Mouse (Mus musculus): ENCODE data around the gene Rpl12.
A peak's percentile ranks its signal among the peaks of the same experiment; 100 is the strongest.

Rpl12 gene

DNA sequence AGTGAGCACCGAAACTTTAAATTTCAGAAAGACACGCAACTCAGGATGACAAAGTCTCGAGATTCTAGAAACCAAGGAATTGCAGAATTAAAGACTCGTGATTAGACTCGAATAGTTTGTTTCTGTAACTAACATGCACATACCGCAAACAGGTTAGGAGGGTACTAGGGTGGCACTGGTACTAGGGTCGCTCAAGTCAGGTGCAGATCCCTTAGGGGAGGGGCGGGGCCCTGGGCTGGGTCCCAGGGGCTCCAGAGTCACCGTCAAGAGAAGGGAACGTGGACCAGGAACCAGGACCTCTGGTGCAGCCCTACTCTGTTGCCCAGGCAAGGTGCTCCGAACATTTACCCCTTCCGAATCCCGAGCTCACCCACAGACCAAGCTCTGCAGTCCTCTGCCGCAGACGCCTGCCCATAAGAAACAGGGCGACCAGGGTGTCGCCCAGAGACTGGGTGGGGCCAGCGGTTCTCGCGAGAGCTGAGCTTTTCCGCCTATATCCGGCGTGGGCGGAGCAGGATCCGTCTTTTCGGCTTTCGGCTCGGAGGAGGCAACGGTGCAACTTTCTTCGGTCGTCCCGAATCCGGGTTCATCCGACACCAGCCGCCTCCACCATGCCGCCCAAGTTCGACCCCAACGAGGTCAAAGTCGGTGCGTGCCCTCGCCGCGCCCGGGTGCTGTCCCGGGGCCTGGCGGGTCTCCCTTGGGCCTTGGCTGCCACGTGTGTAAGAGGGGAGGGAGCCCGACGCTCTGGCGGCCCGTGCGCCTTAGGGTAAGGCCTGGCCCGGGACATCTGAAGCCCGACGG, at the start of gene Rpl12, which contains the start of gene Lrsam1:
TSS of gene Rpl12 (plus strand) at position 368 of the 804 bp plus-strand sequence.
TSS of gene Lrsam1 (minus strand) at position 423 of the 804 bp plus-strand sequence.
- peak; percentile 97 for DNase-seq (ENCODE audit: low spot score)

DNA sequence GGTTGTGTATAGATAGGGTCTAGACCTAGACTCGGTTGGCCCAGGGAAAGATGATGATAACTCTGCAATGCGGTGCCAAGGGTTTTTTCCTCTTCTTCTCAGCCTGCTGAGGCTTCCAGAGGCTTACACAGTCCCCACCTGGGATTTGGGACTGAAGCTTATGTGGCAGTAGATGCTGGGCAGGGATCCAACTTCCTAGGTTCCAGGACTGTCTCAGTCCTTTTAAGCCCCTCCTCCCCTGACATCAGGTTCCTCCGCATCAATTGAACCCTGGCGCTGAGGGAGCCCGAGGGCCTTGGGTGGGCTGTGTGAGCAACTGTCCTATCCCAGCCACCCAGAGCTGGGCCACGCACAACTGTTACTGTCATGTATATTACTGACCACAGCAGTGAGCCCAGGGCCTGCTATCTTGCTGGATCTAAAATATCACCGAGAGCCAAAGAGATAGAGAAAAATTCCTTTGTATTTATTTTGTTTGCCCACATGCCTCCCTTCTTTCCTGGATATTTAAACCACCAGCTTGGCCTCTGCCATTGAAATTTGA, 49.6 kb upstream of the Rpl12 start:
- no peak for DNase-seq (ENCODE audit: low spot score)

DNA sequence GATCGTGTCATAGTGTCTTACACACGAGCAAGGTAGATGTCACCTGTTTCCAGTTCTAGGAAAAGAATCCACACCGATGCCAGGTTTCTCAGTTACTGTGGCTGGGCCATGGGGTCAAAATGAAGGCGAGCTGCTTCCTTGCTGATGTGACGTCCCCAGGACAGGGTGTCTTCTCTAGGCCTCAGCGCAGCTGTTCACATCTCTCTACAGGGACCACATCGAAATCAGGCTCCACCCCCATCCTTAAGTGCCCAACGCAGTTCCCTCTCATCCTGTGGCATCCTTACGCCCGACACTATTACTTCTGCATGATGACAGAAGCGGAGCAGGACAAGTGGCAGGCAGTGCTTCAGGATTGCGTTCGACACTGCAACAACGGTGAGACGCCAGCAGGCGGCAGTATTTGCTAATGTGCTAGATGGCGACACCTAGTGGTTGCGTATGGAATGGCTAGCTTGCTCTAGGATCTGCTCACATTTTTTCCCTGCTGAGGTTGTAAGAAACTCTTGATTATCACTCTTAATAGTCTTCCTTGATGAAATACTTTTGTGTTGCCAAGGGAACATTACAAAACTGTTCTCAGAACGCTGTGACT, 49.1 kb upstream of the Rpl12 start:
- DNase-seq (ENCODE audit: low spot score): peak; percentile 99

DNA sequence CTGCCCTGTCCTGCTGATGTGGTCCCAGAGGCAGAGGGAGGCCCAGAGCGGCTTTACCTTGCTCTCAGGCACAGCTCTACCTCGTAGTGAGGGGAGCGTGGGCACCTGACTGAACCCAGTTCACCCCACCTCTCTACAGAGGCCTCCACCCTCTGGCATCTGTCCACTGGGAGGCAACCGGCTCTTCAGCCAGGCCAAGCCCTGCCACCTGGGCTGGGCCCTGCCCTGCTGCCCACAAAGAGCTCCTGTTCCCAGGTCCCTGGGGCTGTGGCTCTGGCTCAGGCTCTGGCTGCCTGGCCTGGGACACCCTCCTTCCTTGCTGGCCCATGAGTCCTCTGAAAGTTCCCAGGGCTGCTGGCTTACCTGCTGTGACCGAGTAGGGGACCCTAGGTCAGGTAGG, 47.0 kb upstream of the Rpl12 start:
- DNase-seq (ENCODE audit: low spot score): no peak

DNA sequence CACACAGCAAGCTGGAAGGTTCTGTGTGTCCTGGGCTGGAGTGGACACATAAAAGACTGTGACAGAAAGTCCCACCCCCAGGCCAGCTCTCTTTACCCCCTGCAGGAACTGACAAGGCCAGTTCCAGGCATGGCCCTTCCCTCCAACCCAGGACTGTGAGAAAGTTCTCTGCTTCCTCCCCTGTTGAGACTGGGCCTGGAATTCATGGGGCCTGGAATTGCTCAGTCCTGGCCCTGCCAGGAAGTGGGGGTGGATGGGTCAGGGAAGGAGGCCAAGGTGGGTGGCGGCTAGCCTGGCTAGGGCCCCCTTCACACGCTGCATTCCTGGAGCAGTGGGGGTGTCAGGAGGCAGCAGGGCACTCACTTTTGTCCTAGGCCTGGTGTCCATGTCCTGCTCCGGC, 46.5 kb upstream of the Rpl12 start:
- DNase-seq (ENCODE audit: low spot score): no peak

DNA sequence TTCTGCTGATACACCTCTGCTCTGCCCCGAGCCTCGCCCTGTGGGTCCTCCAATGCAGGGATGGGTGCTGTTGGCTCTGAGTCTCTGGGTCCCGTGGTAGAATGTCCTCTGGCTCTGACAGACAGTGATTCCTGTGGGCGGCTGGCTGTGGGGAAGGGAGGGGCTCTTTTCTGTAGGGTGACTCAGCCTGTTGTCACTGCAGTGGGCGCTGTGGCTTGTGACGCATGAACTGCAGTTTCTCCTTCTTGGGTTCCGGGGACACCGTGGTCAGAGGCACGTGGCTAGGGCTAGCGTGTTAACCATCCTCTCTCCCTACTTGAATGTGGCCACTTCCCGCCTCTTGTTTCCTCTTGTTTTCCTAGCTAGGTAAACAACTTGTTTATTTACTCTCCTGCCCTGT, 43.8 kb upstream of the Rpl12 start:
- DNase-seq (ENCODE audit: low spot score): no peak

DNA sequence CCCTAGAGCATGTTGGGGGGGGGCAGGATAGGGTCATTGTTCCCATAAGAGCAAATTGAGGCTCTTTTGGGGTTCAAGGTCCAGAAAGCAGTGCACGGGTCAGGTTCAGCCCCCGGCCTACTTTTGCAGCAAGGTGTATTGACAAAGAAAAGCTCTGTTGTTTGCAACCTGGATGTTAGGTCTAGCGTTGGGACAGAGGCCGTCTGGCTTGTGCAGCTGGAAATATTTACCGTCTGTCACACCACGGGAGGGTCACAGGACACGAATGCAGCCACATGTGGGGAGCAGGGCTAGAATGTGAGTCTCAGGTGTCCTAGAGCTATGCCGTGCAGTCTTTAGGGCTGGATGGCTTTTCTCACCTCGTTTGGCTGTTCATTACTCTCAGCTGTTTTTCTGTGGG, 43.0 kb upstream of the Rpl12 start:
- no peak for DNase-seq (ENCODE audit: low spot score)

DNA sequence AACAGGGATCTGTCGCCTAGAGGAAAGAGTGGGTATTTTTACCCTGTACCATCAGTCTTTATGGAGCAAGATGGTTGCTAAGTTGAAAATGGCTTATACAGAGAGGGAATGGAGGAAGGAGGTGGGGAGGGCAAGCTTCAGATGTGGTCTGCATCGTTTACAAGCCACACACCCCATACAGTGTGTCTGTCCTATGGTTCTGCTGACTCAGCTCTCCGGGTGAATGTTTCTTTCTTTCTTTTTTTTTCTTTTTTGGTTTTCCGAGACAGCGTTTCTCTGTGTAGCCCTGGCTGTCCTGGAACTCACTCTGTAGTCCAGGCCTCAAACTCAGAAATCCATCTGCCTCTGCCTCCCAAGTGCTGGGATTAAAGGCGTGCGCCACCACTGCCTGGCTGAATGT, 40.1 kb upstream of the Rpl12 start:
- DNase-seq (ENCODE audit: low spot score): no peak

DNA sequence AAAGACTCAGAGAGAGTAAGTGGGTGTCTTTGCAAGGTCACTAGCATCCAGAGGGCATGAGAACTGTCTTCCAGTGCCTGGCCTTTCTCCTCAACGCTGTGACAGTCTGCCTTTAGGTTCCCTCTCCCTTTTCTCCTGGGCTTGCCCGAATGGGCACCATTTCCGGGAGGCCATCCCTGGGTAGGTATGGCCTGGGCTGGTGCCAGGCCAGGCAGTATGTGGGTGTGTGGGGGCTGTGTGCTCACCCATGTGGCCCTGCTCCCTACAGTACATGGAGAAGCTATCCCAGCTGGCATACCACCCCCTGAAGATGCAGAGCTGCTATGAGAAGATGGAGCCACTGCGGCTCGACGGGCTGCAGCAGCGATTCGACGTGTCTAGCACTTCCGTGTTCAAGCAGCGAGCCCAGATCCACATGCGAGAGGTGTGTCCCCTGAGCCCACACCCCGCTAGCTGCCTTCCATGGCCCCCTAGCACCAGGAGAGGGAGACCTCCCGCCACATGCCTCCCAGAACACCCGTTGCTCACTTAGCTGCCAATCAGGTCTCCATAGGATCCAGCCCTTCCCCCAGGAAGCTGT, 39.5 kb upstream of the Rpl12 start:
- DNase-seq (ENCODE audit: low spot score): no peak

DNA sequence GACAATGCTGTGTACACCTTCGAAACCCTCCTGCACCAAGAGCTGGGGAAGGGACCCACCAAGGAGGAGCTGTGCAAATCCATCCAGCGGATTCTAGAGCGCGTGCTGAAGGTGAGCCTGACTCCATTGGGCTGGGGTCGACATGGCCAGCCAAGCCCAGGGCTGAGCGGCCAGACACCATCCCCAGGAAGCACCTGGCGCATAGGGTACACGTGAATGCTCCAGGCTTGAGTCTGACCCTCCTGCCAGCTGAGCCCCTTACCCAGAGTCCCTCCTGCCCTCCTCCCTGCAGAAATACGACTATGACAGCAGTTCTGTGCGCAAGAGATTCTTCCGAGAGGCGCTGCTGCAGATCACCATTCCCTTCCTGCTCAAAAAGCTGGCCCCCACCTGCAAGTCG, 38.8 kb upstream of the Rpl12 start:
- no peak for DNase-seq (ENCODE audit: low spot score)

DNA sequence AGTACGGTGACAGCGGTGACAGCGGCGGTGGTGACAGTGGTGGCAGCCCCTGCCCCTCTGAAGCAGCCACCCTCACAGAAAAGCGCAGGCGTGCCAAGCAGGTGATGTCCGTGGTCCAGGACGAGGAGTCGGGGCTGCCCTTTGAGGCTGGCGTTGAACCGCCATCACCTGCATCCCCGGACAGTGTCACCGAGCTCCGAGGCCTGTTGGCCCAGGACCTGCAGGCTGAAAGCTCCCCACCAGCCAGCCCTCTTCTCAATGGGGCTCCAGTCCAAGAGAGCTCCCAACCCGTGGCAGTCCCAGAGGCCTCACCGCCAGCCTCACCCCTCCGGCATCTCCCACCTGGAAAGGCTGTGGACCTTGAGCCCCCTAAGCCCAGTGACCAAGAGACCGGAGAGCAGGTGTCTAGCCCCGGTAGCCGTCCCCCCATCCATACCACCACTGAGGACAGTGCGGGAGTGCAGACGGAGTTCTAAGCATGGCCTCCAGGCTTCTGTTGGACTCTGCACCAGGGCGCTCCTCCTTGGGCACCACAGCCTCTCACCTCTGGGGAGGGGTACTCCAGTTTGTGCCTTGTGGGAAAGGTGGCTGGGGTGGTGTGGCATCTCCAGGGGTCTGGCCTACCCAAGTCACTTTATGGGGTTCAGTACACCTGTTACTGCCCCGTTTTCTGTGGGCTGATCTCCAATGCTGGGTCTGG, 37.7 kb upstream of the Rpl12 start:
- no peak for DNase-seq (ENCODE audit: low spot score)

DNA sequence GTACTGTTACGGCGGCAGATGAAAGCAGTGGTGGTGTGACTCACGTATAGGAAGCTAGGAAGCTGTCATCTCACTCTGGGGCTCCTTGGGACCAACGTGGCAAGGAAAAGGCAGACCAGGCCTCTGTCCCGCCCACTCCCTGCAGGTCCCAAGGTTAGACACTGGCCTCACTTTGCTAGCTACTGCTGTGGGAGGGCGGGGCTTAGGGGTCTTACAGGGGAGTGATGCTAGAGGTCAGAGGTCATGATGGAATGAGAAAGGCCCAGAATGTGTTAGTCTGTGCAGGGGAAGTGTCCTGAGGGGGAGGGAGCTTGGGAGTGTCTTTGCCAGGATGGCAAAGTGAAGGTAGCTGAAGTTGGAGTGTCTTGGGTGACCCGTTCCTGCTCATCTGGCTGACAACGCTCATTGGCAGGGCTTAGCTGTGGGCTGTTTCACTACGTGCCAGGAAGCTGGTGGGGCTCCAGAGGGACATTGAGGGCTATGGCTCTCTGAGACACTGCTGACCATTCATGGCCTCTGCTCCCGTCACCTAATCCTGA, 37.0 kb upstream of the Rpl12 start:
- DNase-seq (ENCODE audit: low spot score): no peak

DNA sequence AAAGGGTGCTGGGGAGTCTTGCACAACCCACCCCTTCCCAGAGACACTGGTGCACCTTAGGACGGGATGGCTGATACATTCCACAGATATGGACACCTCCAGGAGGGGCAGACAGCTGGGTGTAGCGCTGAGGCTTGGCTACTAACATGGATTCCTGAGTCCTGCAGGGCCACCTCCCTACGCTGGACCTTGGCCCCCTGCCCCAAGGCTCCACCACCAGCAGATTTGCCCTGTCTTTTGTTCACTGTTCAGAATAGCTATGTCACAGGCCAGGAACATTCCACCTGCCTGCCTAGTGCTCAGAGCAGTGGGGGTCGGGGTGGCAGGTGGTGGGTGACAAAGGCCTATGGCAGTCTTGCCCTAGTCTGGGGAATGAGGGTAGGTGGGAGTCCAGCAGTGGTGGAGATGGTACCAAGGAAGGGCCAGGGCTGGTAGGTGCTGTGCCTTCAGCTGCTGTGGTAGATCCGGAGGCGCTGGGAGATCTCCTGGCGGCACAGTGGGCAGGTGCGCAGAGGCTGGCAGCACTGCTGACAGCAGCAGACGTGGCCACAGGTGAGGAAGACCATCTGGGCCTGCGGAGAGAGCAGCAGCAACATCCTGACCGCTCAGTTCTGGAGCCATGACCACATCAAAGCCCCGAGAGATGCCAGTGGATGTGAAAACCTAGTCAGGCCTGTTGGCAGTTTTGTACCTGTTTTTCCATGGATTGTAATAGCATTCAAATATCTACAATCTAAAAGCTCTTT, 34.9 kb upstream of the Rpl12 start:
- DNase-seq (ENCODE audit: low spot score): no peak

DNA sequence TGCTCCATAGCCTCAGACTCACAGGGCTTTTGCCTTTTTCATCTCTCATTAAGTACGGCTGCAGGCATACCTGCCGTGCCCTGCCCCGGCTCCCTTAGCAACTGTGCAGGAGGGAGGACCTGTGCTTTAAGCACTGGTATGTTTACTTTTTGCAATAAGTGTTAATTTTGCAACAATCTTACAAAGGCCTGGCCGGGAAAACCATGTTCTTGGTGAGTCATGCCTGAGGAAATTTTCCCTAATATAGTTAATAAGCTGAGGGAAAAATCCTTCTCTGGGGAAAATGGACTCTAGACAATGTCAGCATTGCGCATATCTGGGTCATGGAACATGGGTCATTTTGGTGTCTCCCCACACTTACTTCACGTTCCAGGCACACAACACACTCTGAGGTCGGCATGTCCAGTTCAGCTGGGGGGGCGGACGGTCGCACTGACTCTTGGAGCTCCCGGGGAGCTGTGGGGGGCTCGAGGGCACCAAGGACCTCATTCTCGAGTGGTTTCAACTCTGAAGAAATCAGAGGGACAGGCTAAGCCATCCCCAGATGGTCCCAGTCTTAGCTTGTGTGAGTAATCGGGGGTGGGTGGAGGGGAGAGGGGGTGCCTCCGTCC, 33.6 kb upstream of the Rpl12 start:
- no peak for DNase-seq (ENCODE audit: low spot score)

DNA sequence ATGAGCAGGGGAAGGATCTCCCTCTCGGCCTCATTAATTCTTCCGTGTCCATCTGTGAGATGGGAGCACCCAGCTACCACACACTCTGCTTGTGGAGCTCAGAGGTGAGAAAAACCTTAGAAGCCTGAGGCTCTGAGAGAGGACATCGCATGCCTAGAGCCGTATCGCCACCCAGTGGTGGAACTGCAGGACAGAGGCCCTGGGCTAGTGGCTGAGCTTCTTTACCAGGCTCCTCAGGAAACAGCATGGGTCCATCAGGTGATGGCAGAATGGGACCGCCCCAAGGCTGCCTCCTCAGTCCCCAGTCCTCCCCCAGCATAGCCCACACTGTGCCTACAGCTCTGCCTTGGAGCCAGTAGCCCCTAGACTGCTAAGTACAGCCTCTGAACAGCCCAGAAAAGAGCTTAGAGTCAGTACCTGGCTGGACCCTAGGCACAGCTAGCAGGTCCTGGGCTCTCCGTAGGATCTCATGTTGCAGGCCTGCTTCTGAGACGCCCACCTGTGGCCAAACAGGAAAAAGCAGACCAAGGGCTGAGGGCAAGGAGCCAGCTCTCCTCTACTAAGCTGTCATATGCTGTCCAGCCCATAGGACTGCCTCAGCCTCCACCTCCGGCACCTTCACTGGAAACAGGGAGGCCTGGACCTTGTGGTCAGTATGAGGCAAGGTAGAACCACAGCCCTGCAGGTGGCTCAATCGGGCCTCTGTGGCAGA, 33.0 kb upstream of the Rpl12 start:
- DNase-seq (ENCODE audit: low spot score): peak; percentile 76

DNA sequence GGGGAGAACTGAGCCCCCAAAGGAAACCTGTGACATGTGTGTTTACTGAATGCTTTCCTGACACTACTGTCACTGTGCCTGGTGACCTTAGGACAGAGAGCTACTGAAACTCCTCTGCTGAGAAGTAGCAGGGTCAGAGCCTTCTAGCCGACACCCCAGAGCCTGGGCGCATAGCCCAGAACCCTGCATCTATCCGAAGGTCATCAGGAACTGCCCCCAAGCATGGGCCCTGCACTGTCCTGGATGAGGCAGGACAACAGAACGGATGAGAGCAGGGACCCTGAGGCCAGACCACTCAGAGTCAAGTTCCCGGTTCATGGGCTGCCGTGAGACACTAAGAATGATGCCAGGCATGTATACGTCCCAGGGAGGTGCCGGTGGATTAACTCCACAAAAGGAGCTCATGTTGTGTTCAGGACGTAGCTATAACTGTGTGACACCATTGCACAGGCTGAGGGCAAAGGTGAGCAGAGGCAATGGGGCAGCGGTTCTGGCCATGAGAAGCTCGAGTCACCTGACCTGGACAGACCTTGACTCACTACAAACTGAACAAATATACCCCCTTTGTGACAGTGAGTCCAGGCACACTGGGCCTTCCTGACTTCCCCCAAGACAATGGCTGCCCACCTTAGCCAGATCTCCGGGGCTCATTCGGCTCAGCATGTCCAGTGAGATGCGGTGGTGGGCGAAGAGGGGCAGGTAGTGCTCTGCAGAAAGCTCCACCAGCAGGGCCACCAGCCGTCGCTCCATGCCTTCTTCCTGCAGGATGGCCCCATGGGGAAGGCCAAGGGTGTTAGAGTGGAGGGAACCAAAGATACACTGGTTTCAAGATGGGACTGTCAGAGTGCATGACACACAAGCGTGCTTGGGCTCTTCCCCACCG, 32.2 kb upstream of the Rpl12 start:
- no peak for DNase-seq (ENCODE audit: low spot score)

DNA sequence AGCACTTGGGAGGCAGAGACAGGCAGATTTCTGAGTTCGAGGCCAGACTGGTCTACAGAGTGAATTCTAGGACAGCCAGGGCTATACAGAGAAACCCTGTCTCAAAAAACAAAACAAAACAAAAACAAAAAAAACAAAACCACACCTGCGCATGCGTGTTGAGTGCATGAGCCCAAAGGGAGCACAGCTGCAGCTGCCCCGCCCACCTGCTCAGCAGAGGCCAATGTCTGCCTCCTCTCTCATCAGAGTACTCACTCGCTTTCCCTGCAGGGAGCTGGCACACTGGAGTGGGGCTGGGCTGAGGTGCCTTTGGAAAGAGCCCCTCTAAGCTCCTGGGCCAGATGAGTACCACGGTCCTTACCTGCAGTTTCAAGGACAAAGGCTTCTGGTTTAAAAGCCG, 29.6 kb upstream of the Rpl12 start:
- no peak for DNase-seq (ENCODE audit: low spot score)

DNA sequence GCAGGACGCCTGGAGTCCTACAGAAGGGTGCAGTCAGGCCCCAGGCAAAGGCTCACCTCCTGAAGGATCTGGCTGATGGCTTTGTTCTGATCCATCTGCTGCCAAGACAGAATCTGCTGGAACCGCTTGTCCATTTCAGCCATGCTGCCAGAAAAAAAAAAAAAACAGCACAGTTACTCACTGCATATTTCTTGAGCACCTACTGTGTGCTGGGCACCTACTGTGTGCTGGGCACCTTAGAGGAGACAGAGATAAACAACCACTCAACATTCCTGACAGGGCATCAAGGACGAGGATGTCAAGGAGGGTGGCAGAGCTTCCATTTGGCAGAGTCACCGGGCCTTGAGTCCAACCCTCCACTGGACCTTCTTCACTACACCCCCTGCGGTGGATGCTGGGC, 22.6 kb upstream of the Rpl12 start:
- no peak for DNase-seq (ENCODE audit: low spot score)

DNA sequence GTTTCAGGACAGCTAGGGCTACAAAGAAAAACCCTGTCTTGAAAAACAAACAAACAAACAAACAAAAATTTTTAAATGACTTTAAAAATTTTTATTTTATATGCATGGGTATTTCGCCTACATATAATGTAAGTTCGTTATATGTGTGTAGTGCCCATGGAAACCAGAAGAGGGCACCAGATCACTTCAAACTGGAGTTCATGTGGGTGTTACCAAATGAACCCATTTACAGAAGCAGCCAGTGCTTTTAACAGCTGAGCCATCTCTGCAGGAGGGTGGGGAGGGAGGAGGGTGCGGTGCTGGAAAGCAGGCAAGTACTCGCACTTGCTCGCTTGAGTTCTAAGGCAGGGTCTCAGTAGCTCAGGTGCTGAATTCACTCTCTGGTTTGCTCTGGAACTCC, 21.9 kb upstream of the Rpl12 start:
- peak; percentile 64 for DNase-seq (ENCODE audit: low spot score)
